Mouse (Mus musculus): ENCODE data around the gene Armcx3. TPM values are rescaled to one million over a fixed set of nuclear protein-coding genes. Genes with fewer than 3 reads are reported as not detected.
"Not testable (repeated sequence)": the region's sequence is repeated elsewhere in the genome, so short reads cannot be mapped to it uniquely, and the experiment has no call there.

The Armcx3 gene
- 70.7 and 82.5 TPM in 2 replicates for polyA plus RNA-seq (2016; fragmentation: Nextera tagmentation; extraction: Ambion mirVana)

- Histone ChIP-seq H3K4me3 (peak within 1 kb of the TSS; percentile 69), H3K9me3 (no peaks in the 10 kb centered on the region), H3K36me3 (no peaks in the 10 kb centered on the region), H3K27ac (peak within 1 kb of the TSS; percentile 89), H3K4me1 (no peaks in the 10 kb centered on the region), H3K27me3 (ENCODE audit: insufficient read depth, poor library complexity, severe bottlenecking) (no peaks in the 10 kb centered on the region; the same call in 1 of the 2 replicates)
- DNase-seq (ENCODE audit: low spot score) = peak; percentile 88
- WGBS = 28% methylated on average over 46 of the region's 46 CpGs
Measured at GRCm38 (mm10) chrX:134756434-134757292, at the start of gene Armcx3. Gene Armcx3 (plus strand): TSS chrX:134756595.

GRCm38 (mm10) chrX:134716863-134717262 is 39.5 kb upstream of the Armcx3 start:
- no peaks in the 10 kb centered on the region for H3K4me1 ChIP-seq
- H3K36me3 ChIP-seq = peaks cover 11% of the 10 kb centered on the region
- WGBS = 31% methylated on average over 3 of the region's 3 CpGs
- H3K4me3 ChIP-seq = no peak overlapping the region
- DNase-seq (ENCODE audit: low spot score) = no peak
- H3K27me3 ChIP-seq (ENCODE audit: insufficient read depth, poor library complexity, severe bottlenecking) = no peaks in the 10 kb centered on the region
- H3K9me3 ChIP-seq = no peaks in the 10 kb centered on the region
- no peak overlapping the region for H3K27ac ChIP-seq

GRCm38 (mm10) chrX:134717752-134718308 is 38.6 kb upstream of the Armcx3 start, which contains the start of gene Armcx1:
Gene Armcx1 (plus strand): TSS chrX:134717963.
- Histone ChIP-seq H3K27ac (peak within 1 kb of the TSS; percentile 91), H3K4me1 (no peaks in the 10 kb centered on the region), H3K27me3 (ENCODE audit: insufficient read depth, poor library complexity, severe bottlenecking) (no peaks in the 10 kb centered on the region), H3K36me3 (peaks cover 11% of the 10 kb centered on the region), H3K9me3 (no peaks in the 10 kb centered on the region), H3K4me3 (peak within 1 kb of the TSS; percentile 62)
- DNase-seq (ENCODE audit: low spot score) = peak; percentile 90
- 18% methylated on average over 16 of the region's 16 CpGs for WGBS

GRCm38 (mm10) chrX:134718524-134718923 is 37.9 kb upstream of the Armcx3 start:
- Histone ChIP-seq H3K4me3 (peak overlapping the region; percentile 62), H3K36me3 (peaks cover 11% of the 10 kb centered on the region), H3K4me1 (no peaks in the 10 kb centered on the region), H3K27me3 (ENCODE audit: insufficient read depth, poor library complexity, severe bottlenecking) (no peaks in the 10 kb centered on the region), H3K27ac (peak overlapping the region; percentile 91), H3K9me3 (no peaks in the 10 kb centered on the region)
- DNase-seq (ENCODE audit: low spot score) = peak; percentile 87
- WGBS = 15% methylated on average over 14 of the region's 14 CpGs

GRCm38 (mm10) chrX:134723762-134724161 is 32.6 kb upstream of the Armcx3 start:
- H3K27me3 ChIP-seq (ENCODE audit: insufficient read depth, poor library complexity, severe bottlenecking); H3K4me1 ChIP-seq; H3K27ac ChIP-seq; H3K9me3 ChIP-seq; H3K4me3 ChIP-seq; DNase-seq (ENCODE audit: low spot score): not testable (repeated sequence)
- WGBS = 34% methylated on average over 2 of the region's 2 CpGs
- H3K36me3 ChIP-seq = peaks cover 11% of the 10 kb centered on the region

GRCm38 (mm10) chrX:134729778-134730177 is 26.6 kb upstream of the Armcx3 start:
- Histone ChIP-seq H3K27ac (no peak overlapping the region), H3K9me3 (no peaks in the 10 kb centered on the region), H3K36me3 (no peaks in the 10 kb centered on the region), H3K27me3 (ENCODE audit: insufficient read depth, poor library complexity, severe bottlenecking) (peaks cover 7% of the 10 kb centered on the region; the same call in 1 of the 2 replicates), H3K4me3 (no peak overlapping the region), H3K4me1 (no peaks in the 10 kb centered on the region)
- 48% methylated on average over 4 of the region's 4 CpGs for WGBS
- DNase-seq (ENCODE audit: low spot score) = no peak

GRCm38 (mm10) chrX:134737796-134738195 is 18.6 kb upstream of the Armcx3 start:
- 84% methylated on average over 1 of the region's 1 CpGs for WGBS
- H3K36me3 ChIP-seq = no peaks in the 10 kb centered on the region
- DNase-seq (ENCODE audit: low spot score) = no peak
- H3K4me3 ChIP-seq = no peak overlapping the region
- H3K27ac ChIP-seq = no peak overlapping the region
- no peaks in the 10 kb centered on the region for H3K4me1 ChIP-seq
- no peaks in the 10 kb centered on the region for H3K9me3 ChIP-seq
- H3K27me3 ChIP-seq (ENCODE audit: insufficient read depth, poor library complexity, severe bottlenecking) = peaks cover 7% of the 10 kb centered on the region; the same call in 1 of the 2 replicates

- Histone ChIP-seq H3K4me1 (no peaks in the 10 kb centered on the region), H3K9me3 (no peaks in the 10 kb centered on the region), H3K27me3 (ENCODE audit: insufficient read depth, poor library complexity, severe bottlenecking) (peaks cover 3% of the 10 kb centered on the region; the same call in 1 of the 2 replicates), H3K4me3 (no peak overlapping the region), H3K27ac (no peak overlapping the region), H3K36me3 (no peaks in the 10 kb centered on the region)
- WGBS = 53% methylated on average over 4 of the region's 4 CpGs
- DNase-seq (ENCODE audit: low spot score) = no peak
Measured at GRCm38 (mm10) chrX:134739160-134739559, 17.2 kb upstream of the Armcx3 start.

GRCm38 (mm10) chrX:134741862-134742261 is 14.5 kb upstream of the Armcx3 start:
- Histone ChIP-seq H3K4me1 (no peaks in the 10 kb centered on the region), H3K4me3 (no peak overlapping the region), H3K9me3 (no peaks in the 10 kb centered on the region), H3K27ac (no peak overlapping the region), H3K36me3 (no peaks in the 10 kb centered on the region), H3K27me3 (ENCODE audit: insufficient read depth, poor library complexity, severe bottlenecking) (peaks cover 10% of the 10 kb centered on the region; the same call in 1 of the 2 replicates)
- WGBS = 64% methylated on average over 5 of the region's 5 CpGs
- no peak for DNase-seq (ENCODE audit: low spot score)

GRCm38 (mm10) chrX:134746459-134746858 is 9.9 kb upstream of the Armcx3 start:
- Histone ChIP-seq H3K9me3 (no peaks in the 10 kb centered on the region), H3K27me3 (ENCODE audit: insufficient read depth, poor library complexity, severe bottlenecking) (peaks cover 25% of the 10 kb centered on the region), H3K4me1 (no peaks in the 10 kb centered on the region), H3K36me3 (no peaks in the 10 kb centered on the region), H3K27ac (no peak overlapping the region), H3K4me3 (no peak overlapping the region)
- 35% methylated on average over 5 of the region's 5 CpGs for WGBS
- DNase-seq (ENCODE audit: low spot score) = no peak

- Histone ChIP-seq H3K27me3 (ENCODE audit: insufficient read depth, poor library complexity, severe bottlenecking) (peaks cover 24% of the 10 kb centered on the region), H3K4me1 (no peaks in the 10 kb centered on the region), H3K4me3 (peak within 1 kb of the TSS; percentile 62), H3K36me3 (no peaks in the 10 kb centered on the region), H3K9me3 (no peaks in the 10 kb centered on the region), H3K27ac (peak within 1 kb of the TSS; percentile 83)
- whole genome bisulfite sequencing = 16% methylated on average over 36 of the region's 36 CpGs
- DNase-seq (ENCODE audit: low spot score) = peak; percentile 86
Measured at GRCm38 (mm10) chrX:134750764-134751592, 5.4 kb upstream of the Armcx3 start, which contains the start of gene Armcx6. Gene Armcx6 (minus strand): TSS chrX:134751417.

- DNase-seq (ENCODE audit: low spot score) = no peak
- H3K4me3 ChIP-seq = no peak overlapping the region
- H3K4me1 ChIP-seq = no peaks in the 10 kb centered on the region
- H3K27me3 ChIP-seq (ENCODE audit: insufficient read depth, poor library complexity, severe bottlenecking) = peaks cover 15% of the 10 kb centered on the region
- WGBS = 40% methylated on average over 2 of the region's 2 CpGs
- H3K27ac ChIP-seq = no peak overlapping the region; the same call in 1 of the 2 replicates
- H3K36me3 ChIP-seq = no peaks in the 10 kb centered on the region
- H3K9me3 ChIP-seq = no peaks in the 10 kb centered on the region
Measured at GRCm38 (mm10) chrX:134751910-134752309, 4.5 kb upstream of the Armcx3 start.
